Mouse (Mus musculus) bone marrow, adult 2 months (tissue): Measurements from ENCODE around the gene Lbp. TPM values are rescaled to one million over a fixed set of nuclear protein-coding genes. Genes with fewer than 3 reads are reported as not detected.
A peak's percentile ranks its signal among the peaks of the same experiment; 100 is the strongest.

ENCODE experiments used
- H3K27ac ChIP-seq: fragments of 200-500 bp; 2 replicates; pipeline ENCODE4 v1.5.1; 2012; ENCODE audit warnings: low read depth, mild to moderate bottlenecking, control low read depth, inconsistent platforms, low read length; ENCODE audit not compliant: control insufficient read depth, poor library complexity, insufficient read depth
- H3K4me1 ChIP-seq: fragments of 200-500 bp; 2 replicates; pipeline ENCODE4 v1.6.1; 2011; ENCODE audit warnings: low read length; ENCODE audit not compliant: control insufficient read depth, insufficient read depth
- H3K4me3 ChIP-seq: fragments of 200-500 bp; replicated peaks from 2 replicates; pipeline ENCODE3; 2011; ENCODE audit warnings: mild to moderate bottlenecking, low read depth, low read length, control low read depth; ENCODE audit not compliant: control insufficient read depth
- CTCF ChIP-seq: fragments of 200-500 bp; IDR thresholded peaks from 2 replicates; pipeline ENCODE4 v1.5.1; 2011; ENCODE audit warnings: low read length, control low read depth; ENCODE audit not compliant: control insufficient read depth, insufficient read depth
- POLR2A ChIP-seq: fragments of 200-500 bp; IDR thresholded peaks from 2 replicates; pipeline ENCODE4 v1.6.1; 2011; ENCODE audit warnings: low read depth, mild to moderate bottlenecking, control low read depth, low read length, borderline replicate concordance; ENCODE audit not compliant: control insufficient read depth
- WGBS: fragments of 180-500 bp; shearing (Covaris S2); methylation state at CpG from one replicate; pipeline ENCODE4 v1.1.7; 2018; 5-methylcytosine and 5-hydroxymethylcytosine counted together
- polyA plus RNA-seq: library from polyadenylated mRNA; stranded (reverse); fragments of >200 nt; gene quantifications from 2 replicates; pipeline ENCODE4 v1.2.4, GENCODE M21; 2011; ENCODE audit warnings: low replicate concordance; ENCODE audit not compliant: missing spikeins, insufficient read depth, insufficient read length

The Lbp gene
- polyA plus RNA-seq, 1 experiment = 23.0 TPM

GRCm38 (mm10) chr2:158284571-158284970 lies 21.7 kb upstream of the Lbp start:
- TF ChIP-seq CTCF (peak; percentile 97), POLR2A (no peak)
- Histone ChIP-seq H3K4me1 (no peaks in the 10 kb centered on the region), H3K4me3 (no peak overlapping the region), H3K27ac (no peak overlapping the region)
- WGBS = 25% methylated on average over 11 of the region's 11 CpGs

GRCm38 (mm10) chr2:158285655-158286054 lies 20.6 kb upstream of the Lbp start:
- WGBS = 77% methylated on average over 6 of the region's 6 CpGs
- Histone ChIP-seq H3K4me1 (no peaks in the 10 kb centered on the region), H3K27ac (no peak overlapping the region), H3K4me3 (no peak overlapping the region)
- TF ChIP-seq CTCF (no peak), POLR2A (no peak)

- WGBS = 78% methylated on average over 9 of the region's 9 CpGs
- no peak overlapping the region for H3K4me3 ChIP-seq
- TF ChIP-seq POLR2A (no peak), CTCF (no peak)
- H3K4me1 ChIP-seq = no peaks in the 10 kb centered on the region
- no peak overlapping the region for H3K27ac ChIP-seq
These were observed 10.6 kb upstream of the Lbp start for GRCm38 (mm10) chr2:158295700-158296099.

GRCm38 (mm10) chr2:158299203-158299602 lies 7.1 kb upstream of the Lbp start:
- Histone ChIP-seq H3K4me3 (no peak overlapping the region), H3K4me1 (no peaks in the 10 kb centered on the region), H3K27ac (no peak overlapping the region)
- TF ChIP-seq CTCF (no peak), POLR2A (no peak)
- 81% methylated on average over 3 of the region's 3 CpGs for WGBS

GRCm38 (mm10) chr2:158299731-158300130 lies 6.6 kb upstream of the Lbp start:
- no peak overlapping the region for H3K4me3 ChIP-seq
- no peak overlapping the region for H3K27ac ChIP-seq
- no peak for TF ChIP-seq CTCF
- TF ChIP-seq POLR2A = no peak
- 84% methylated on average over 4 of the region's 4 CpGs for WGBS
- H3K4me1 ChIP-seq = no peaks in the 10 kb centered on the region

- no peak for TF ChIP-seq CTCF
- 80% methylated on average over 3 of the region's 3 CpGs for WGBS
- H3K27ac ChIP-seq = no peak overlapping the region
These were observed 3.5 kb upstream of the Lbp start for GRCm38 (mm10) chr2:158302807-158303206.

GRCm38 (mm10) chr2:158306696-158307049 lies 380 bp downstream of the Lbp start:
- peak overlapping the region; percentile 65 for H3K27ac ChIP-seq
- H3K4me3 ChIP-seq = peak overlapping the region; percentile 68
- peaks cover 6% of the 10 kb centered on the region; the same call in 1 of the 2 replicates for H3K4me1 ChIP-seq
- no peak for TF ChIP-seq POLR2A
- 15% methylated on average over 6 of the region's 6 CpGs for WGBS

More at GRCm38 (mm10) chr2:158302807-158303206, 3.5 kb upstream of the Lbp start:
- Histone ChIP-seq H3K4me1 (no peaks in the 10 kb centered on the region; the same call in 1 of the 2 replicates), H3K4me3 (no peak overlapping the region)

- peaks cover 6% of the 10 kb centered on the region; the same call in 1 of the 2 replicates for H3K4me1 ChIP-seq
- no peak overlapping the region for H3K27ac ChIP-seq
- no peak for TF ChIP-seq CTCF
- peak overlapping the region; percentile 24 for H3K4me3 ChIP-seq
- WGBS = 66% methylated on average over 5 of the region's 5 CpGs
These were observed 2.0 kb downstream of the Lbp start for GRCm38 (mm10) chr2:158308276-158308675.

- peak overlapping the region; percentile 66 for H3K27ac ChIP-seq
- TF ChIP-seq CTCF (no peak), POLR2A (no peak)
- H3K4me3 ChIP-seq = peak overlapping the region; percentile 15
- 9% methylated on average over 1 of the region's 1 CpGs for WGBS
- H3K4me1 ChIP-seq = peaks cover 6% of the 10 kb centered on the region; the same call in 1 of the 2 replicates
These were observed 6.8 kb downstream of the Lbp start for GRCm38 (mm10) chr2:158313089-158313488.

GRCm38 (mm10) chr2:158316371-158316770 lies 10.1 kb downstream of the Lbp start:
- WGBS = 74% methylated on average over 8 of the region's 8 CpGs
- Histone ChIP-seq H3K4me1 (peaks cover 2% of the 10 kb centered on the region; the same call in 1 of the 2 replicates), H3K4me3 (no peak overlapping the region), H3K27ac (no peak overlapping the region)
- TF ChIP-seq POLR2A (no peak), CTCF (peak; percentile 57)
